Mouse (Mus musculus): ENCODE data around the gene Zrsr1.

Zrsr1 gene

DNA sequence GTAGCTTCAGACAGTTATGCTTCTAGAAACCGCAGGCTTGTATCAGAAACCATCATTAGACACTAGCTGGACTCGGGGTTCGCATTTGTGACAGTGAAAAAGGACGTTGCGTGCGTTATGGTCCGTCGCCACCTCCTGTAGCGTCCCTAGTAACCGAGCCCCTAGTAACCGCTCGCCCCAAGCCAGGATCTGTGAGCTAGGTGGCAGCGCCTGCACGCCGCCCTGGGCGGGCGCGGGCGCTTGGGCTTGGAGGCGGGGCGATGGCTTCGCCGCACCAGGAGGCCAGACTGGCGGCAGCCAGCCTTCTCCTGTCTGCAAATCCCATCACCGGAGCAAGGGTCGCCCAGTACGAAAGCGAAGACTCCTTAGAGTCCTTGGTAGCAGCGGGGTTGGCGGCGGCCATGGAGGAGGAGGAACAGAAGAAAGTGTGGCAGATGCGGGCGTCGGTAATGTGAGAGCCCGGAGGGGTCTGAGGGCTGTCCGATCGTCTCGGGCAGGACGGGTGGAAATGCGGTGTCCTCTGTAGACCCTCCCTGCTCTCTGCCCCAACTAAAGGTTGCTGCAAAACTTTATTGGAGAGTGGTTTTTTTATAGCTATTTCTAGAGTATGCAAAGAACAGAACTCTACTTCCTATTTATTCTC is 36.5 kb downstream of the Zrsr1 start:
- no peak for DNase-seq (ENCODE audit: extremely low read depth, low read depth, low spot score)

DNA sequence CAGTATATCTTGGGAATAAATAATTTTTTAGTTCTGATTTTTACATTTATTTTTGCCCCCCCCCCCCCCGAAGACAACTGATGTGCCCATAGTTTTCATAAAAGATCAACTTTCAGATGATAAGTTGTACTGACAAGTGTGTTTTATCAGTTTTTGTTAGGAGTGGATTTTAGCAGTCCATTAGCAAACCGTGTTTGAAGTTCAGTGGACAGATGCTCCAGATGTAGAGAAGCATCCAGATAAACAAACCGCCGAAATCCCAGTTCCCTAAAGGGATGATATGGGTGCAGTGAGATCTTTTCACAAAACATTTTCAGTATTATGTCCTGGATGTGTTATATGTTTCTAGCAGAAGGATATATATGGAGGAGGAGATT is 37.0 kb downstream of the Zrsr1 start:
- DNase-seq (ENCODE audit: extremely low read depth, low read depth, low spot score): no peak

DNA sequence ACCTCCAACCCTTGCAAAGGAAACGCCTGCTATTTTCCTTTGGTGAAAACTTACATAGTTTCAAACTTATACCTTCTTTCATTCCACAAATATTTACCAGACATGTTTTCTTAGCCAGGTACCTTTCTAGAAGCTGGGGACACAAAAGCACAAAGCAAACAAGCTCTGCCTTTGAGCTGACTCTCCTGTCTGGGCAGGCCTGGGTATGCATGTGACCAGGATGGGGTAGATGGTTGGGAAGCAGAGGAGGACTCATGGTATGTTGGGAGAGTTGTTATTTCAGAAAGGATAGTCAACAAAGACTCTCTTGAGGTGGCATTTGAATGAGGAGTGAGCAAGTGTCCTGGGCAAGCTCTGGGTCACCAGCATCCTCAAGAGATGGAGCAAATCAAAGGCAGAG is 41.3 kb downstream of the Zrsr1 start:
- DNase-seq (ENCODE audit: extremely low read depth, low read depth, low spot score): no peak

DNA sequence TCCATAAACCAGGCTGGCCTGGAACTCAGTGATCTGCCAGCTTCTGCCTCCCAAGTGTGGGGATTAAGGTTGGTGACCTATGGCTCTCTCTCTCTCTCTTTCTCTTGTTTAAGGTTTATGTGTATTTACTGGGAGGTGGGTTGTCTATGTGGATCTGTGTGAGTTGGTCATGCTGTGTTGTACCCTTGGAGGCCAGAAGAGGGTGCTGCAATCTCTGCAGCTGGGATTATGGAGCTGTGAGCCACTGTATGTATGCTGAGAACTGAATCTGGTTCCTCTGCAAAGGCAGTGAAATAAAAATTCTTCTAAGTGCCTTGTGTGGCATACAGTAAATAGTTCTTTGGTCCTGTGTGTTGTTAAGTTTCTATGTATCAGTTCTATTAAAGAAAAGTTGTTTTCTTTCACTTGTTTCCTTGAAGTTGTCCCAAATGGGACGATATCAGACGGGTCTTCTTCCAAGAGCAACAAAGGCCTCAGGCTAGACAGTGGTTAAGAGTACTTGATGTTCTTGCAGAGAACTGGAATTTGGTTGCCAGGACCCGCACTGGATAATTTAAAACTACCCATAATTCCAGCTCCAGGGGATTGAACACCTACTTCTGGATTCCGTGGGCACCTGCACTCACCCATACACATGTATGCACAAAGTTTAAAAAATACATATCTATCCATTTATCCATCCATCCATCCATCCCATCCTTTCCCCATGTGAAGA is 41.9 kb downstream of the Zrsr1 start:
- DNase-seq (ENCODE audit: extremely low read depth, low read depth, low spot score): peak; percentile 74

DNA sequence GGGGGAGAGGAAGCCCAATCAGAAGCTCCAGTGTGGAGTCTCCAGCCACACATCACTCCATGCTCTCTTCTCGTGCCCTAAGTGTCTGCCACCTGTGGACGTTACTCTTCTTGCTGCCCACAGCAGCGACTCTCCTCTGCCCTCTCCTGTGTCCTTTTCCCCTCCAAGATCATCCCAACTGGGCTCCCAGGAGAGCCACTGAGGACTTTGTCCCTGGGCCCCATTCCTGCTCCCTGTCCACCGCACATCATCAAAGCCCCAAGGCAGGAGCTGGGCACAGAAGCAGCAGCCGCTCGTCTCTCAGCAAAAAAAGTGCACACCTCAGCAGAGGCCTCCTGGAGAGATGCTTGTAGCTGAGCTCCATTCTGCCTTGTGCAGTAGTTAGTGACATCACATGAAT is 43.2 kb downstream of the Zrsr1 start:
- no peak for DNase-seq (ENCODE audit: extremely low read depth, low read depth, low spot score)

DNA sequence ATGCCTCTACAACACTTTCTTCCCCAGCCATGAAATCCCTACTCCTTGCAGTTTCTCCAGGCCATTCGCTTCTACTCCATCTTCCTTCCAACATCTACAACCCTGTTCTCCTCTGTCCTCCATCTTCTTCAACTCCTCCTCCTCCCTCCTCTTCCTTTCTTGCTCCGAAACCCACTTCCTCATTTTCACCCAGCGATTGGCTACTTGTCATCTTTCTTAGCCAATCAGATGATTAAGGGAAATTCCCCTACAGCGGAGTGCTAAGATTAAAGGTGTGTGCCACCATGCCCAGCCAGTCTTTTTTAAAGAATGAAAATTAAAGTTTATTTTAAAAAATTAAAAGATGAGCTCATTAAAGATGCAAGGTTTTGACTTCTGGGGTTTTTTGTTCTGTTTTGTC is 46.1 kb downstream of the Zrsr1 start:
- DNase-seq (ENCODE audit: extremely low read depth, low read depth, low spot score): no peak

DNA sequence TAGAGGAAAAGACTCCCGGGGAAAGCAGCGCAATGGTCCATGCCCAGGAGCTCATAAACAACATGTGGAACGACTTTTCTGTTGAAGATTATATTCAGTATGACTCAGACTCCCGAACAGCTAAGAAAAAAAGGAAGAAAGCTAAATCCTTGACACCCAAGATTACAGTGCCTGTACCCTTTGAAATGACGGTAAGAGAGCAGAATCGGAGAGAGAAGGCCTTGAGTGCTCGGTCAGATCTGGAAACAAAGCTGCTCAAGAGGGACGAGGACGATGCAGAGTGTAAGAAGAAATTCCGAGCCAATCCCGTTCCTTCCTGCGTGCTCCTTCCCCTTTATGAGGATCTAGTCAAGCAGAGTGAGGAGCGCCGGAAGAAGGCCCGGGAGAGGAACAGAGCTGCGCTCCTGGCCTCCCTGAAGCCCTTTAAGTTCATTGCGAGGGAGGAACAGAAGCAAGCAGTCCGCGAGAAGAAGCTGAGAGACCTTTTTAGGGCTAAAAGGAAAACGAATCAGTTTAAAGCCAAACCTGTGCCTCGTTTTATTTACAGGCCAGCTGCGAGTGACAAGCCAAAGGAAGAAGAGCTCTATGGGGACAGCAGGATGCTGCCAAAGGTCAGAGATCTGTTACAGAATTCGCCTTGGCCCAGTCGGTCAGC is 48.4 kb downstream of the Zrsr1 start:
- no peak for DNase-seq (ENCODE audit: extremely low read depth, low read depth, low spot score)

DNA sequence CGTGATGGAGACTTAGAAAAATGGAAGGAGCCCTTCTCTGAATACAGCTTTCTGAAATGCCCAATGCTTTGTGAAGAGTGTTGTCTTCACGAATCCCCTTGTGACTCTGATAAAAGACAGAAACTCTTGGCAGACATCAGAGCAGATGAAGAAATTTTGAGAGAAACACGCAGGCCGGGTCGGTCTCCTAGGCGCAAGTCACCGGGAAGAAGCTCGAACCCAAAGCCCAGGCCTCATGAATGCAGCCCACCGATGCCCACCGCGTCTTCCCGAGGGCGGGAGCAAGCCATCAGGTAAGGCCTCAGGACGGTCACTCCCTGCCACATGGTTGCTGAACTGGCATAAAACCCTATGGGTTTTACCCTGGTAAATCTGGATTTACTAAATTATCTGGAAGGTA is 49.0 kb downstream of the Zrsr1 start:
- DNase-seq (ENCODE audit: extremely low read depth, low read depth, low spot score): no peak

DNA sequence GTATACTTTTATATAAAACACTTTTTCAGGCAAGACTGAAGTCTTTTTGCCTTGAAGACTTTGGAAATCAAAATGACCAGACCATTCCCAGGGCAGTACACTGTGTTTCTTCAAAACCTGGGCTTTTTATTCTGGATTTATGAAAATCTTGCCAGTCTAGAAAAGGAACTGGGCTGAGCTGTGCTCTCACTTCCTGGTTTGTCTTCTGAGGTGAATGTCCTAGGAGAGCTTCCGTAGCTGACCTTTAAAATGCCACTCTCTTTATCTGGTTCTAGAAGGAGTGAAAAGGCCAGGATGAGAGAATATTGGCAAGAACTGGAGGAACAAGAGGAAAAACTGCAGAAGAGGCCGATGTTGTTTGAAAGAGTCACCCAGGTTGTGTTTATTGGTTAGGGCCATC is 51.4 kb downstream of the Zrsr1 start:
- DNase-seq (ENCODE audit: extremely low read depth, low read depth, low spot score): no peak

DNA sequence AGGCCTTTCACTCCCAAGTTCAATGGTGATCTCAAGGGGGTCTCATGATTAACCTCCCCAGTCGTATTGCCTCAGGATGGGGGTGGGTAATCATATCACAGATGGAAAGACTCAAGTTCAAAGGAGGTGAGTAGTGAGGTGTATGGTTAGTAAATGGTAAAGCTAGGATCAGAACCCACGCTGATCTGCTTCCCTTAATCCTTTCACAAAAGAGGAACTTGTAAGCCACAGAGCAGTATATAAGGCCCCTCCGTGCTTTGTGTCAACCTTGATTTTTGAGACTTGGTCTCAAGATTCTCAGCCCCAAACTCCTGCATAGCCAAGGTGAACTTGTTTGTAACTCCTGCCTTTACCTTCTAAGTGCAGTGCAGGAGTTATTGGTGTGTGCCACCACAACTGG is 52.4 kb downstream of the Zrsr1 start:
- no peak for DNase-seq (ENCODE audit: extremely low read depth, low read depth, low spot score)
